Mouse (Mus musculus): ENCODE data around the gene Kctd10. TPM values are rescaled to one million over a fixed set of nuclear protein-coding genes. Genes with fewer than 3 reads are reported as not detected.
A peak's percentile ranks its signal among the peaks of the same experiment; 100 is the strongest.

Gene Kctd10
- polyA plus RNA-seq, 1 experiment from 2014 or later: 93.8 TPM

DNA sequence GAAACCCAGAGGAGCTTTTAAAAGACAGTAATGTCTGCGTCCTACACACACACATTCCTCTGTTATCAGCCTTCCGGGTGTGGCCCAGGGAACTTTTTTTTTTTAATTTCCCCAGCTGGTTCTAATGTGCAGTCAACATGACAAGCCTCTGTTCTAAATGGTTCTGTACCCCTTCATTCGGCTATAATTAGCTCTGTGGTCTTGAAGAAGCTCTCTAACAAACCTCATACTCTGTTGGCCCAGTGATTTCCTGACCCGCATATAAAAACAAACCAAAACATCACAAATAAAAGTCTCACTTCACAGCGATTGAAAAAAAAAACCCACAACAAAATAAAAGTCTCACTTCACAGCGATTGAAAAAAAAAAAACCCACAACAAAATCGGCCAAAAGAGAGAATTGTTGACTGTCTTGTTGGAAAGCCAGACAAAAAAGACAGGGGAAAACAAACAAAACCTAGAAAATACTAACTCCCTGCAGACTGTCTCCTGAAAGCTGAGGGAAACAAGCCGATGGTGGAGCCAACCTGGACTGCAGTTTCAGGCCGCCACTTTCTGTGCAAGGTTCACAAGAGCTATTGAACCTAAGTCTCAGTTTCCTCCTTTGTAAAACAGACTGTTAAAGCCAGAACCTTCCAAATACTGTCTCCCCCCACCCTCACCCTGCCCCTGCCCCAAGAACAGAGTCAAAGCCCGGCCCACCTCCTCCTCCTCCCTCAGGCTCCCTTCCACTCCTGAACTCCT is 2.0 kb downstream of the Kctd10 start:
- peak overlapping the region; percentile 98 for H3K9ac ChIP-seq
- no peaks in the 10 kb centered on the region for H3K27me3 ChIP-seq
- H3K36me3 ChIP-seq: peaks cover 20% of the 10 kb centered on the region
- H3K27ac ChIP-seq: peak overlapping the region; percentile 92
- 30% methylated on average over 10 of the region's 10 CpGs for WGBS
- peak overlapping the region; percentile 97 for H3K4me3 ChIP-seq
- H3K9me3 ChIP-seq (replicated peaks): no peaks in the 10 kb centered on the region
- peak overlapping the region; percentile 77 for H3K4me2 ChIP-seq
- peaks cover 79% of the 10 kb centered on the region for H3K4me1 ChIP-seq (replicated peaks)
- ATAC-seq (replicated peaks; ENCODE audit: insufficient number of reproducible peaks, insufficient read depth, low FRiP score, low read depth): no peak

DNA sequence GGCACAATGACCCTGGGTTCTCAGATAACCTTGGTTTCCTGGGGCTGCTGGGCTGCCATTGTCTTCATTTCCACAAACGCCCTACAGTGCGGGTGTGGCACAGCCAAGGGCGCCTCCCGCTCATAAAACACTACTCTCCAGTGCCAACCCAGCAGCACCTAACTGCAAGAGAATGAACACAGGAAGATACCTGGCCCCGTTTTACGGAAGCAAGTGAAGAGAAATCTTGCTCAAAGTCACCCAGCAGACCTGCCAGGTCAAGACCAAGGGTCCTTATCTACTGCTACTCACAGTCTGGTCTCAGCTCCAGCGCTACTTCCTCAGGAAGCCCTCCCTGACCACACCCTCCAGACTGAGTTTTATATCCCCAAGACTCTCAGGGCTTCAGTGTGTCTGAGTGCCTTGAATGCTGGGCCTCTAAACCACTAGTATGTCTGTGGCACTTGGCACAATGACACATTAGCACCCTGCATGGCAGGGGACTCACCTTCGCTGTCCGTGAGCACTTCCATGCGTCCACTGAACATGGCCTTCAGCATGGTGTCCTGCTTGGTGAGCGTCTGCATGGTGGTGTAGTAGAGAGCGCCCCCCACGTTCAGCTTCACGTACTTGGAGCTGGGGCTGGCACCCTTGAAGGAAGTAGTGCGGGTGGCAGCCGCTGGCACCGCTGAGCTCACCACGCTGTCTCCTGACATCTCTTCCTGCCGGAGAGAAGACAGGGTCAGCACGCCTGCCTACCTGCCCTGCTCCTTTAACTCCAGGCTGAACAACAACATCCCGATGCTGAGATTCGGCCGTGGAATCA is 5.7 kb downstream of the Kctd10 start:
- H3K4me1 ChIP-seq (replicated peaks): peaks cover 99% of the 10 kb centered on the region
- H3K4me2 ChIP-seq: peak overlapping the region; percentile 15; the same call in 1 of the 2 replicates
- WGBS: 70% methylated on average over 23 of the region's 23 CpGs
- no peak overlapping the region for H3K9ac ChIP-seq
- H3K4me3 ChIP-seq: no peak overlapping the region
- H3K27me3 ChIP-seq: no peaks in the 10 kb centered on the region
- H3K9me3 ChIP-seq (replicated peaks): no peaks in the 10 kb centered on the region
- no peak for ATAC-seq (replicated peaks; ENCODE audit: insufficient number of reproducible peaks, insufficient read depth, low FRiP score, low read depth)
- H3K36me3 ChIP-seq: peaks cover 28% of the 10 kb centered on the region
- H3K27ac ChIP-seq: peak overlapping the region; percentile 87

DNA sequence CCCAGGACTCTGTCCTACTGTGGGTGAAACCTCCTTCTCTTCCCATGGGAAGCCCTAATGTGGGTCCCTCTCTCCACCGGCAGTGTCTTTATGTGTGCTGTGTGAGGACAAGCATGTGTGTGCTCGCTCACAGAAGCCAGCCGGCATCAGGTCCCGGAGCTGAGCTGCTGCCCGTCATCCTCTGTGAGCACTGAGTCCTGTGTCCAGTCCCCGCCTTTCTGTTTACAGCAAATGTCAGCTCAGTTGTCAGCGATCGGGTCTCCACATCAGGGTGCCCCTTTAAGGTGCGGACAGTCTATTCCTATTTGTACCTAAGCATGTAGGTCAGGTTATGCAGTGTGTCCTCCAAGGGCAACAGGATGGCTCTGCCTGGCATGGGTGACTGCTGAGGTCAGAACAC is 6.7 kb downstream of the Kctd10 start:
- Histone ChIP-seq H3K4me2 (peak overlapping the region; percentile 6; the same call in 1 of the 2 replicates), H3K4me3 (no peak overlapping the region), H3K9ac (no peak overlapping the region), H3K36me3 (peaks cover 38% of the 10 kb centered on the region), H3K4me1 (replicated peaks) (peaks cover 96% of the 10 kb centered on the region), H3K9me3 (replicated peaks) (no peaks in the 10 kb centered on the region), H3K27me3 (no peaks in the 10 kb centered on the region), H3K27ac (peak overlapping the region; percentile 87; the same call in 1 of the 2 replicates)
- no peak for ATAC-seq (replicated peaks; ENCODE audit: insufficient number of reproducible peaks, insufficient read depth, low FRiP score, low read depth)
- 69% methylated on average over 9 of the region's 9 CpGs for WGBS

DNA sequence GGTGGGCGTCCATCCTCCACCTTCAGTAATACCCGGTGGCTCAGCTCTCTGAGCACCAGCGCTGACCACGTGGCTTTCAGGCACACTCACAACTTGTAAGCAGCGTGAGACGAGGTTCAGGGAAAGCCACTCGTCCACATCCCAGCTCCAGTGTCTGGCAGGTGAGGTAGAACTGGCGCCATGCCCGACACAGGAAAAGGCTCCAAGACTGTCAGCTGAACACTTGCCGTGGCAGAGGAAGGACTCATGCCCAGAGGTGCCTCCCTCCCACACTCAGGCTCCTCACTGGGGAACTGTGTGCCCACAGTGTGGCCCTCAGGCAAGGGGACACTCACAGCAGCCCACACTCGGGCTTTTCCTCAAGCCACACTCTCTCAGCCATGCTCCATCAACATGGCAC is 7.1 kb downstream of the Kctd10 start:
- Histone ChIP-seq H3K9me3 (replicated peaks) (no peaks in the 10 kb centered on the region), H3K27ac (peak overlapping the region; percentile 87), H3K9ac (no peak overlapping the region), H3K36me3 (peaks cover 40% of the 10 kb centered on the region), H3K27me3 (no peaks in the 10 kb centered on the region), H3K4me1 (replicated peaks) (peaks cover 92% of the 10 kb centered on the region), H3K4me3 (no peak overlapping the region), H3K4me2 (peak overlapping the region; percentile 6; the same call in 1 of the 2 replicates)
- no peak for ATAC-seq (replicated peaks; ENCODE audit: insufficient number of reproducible peaks, insufficient read depth, low FRiP score, low read depth)
- WGBS: 63% methylated on average over 11 of the region's 11 CpGs

DNA sequence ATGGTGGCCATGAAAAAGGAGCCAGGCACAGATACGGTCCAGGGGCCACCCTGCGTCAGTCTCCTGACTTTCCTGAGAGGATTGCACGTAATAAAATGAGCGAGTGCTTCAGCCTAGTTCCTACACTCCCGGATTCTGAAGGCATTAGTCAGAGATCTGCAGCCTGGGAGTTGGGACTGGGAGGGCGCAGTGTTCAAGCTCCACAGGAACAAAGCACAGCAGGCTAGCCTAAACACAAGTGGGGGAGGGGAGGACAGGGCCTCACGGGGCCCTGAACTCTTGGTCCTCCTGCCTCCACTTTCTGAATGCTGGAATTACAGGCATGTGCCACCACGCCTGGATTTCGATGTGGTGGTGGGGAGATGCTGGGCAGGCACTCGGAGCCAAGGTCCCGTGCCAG is 7.7 kb downstream of the Kctd10 start:
- Histone ChIP-seq H3K4me1 (replicated peaks) (peaks cover 86% of the 10 kb centered on the region), H3K4me2 (peak overlapping the region; percentile 6; the same call in 1 of the 2 replicates), H3K27me3 (no peaks in the 10 kb centered on the region), H3K9ac (no peak overlapping the region), H3K9me3 (replicated peaks) (no peaks in the 10 kb centered on the region), H3K4me3 (no peak overlapping the region), H3K27ac (peak overlapping the region; percentile 87), H3K36me3 (peaks cover 46% of the 10 kb centered on the region)
- no peak for ATAC-seq (replicated peaks; ENCODE audit: insufficient number of reproducible peaks, insufficient read depth, low FRiP score, low read depth)
- WGBS: 36% methylated on average over 11 of the region's 11 CpGs

DNA sequence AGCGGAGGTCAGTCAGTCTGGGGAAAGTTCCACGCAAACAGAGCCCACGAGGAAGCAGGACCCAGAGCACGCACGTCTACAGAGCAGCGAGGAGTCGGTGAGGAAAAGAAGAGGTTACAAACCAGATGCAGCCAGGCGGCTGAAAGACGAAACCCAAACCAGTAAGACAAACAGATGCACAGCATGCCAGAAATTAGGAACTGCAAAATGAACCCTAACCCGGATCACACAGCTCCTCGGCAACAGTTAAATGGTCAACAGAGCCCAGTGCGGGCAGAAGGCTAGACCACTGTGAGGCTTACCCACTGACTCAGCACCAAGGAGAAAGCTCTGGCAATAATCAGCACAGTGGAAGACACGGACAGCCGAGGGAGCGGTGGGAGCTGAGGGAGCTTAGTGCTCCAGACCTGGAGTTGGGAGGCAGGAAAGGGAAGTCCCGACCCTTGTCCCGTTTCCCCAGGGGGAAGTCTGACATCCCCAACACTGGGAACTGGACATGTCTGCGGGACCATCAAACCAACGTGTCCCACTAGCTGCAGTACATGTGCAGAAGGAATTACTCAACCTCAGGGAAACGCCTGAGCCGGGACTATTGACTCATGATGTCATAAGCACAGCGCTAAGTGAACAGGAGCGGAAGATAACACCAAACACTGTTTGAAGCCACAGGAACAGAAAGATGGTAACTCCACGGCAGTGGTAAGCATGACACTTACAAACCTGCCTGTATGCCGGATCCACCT is 8.4 kb downstream of the Kctd10 start:
- no peak overlapping the region for H3K9ac ChIP-seq
- WGBS: 50% methylated on average over 25 of the region's 25 CpGs
- no peak overlapping the region for H3K4me3 ChIP-seq
- H3K4me1 ChIP-seq (replicated peaks): peaks cover 79% of the 10 kb centered on the region
- no peak for ATAC-seq (replicated peaks; ENCODE audit: insufficient number of reproducible peaks, insufficient read depth, low FRiP score, low read depth)
- peaks cover 52% of the 10 kb centered on the region for H3K36me3 ChIP-seq
- no peaks in the 10 kb centered on the region for H3K9me3 ChIP-seq (replicated peaks)
- peak overlapping the region; percentile 28; the same call in 1 of the 2 replicates for H3K4me2 ChIP-seq
- H3K27ac ChIP-seq: peak overlapping the region; percentile 87
- H3K27me3 ChIP-seq: no peaks in the 10 kb centered on the region

DNA sequence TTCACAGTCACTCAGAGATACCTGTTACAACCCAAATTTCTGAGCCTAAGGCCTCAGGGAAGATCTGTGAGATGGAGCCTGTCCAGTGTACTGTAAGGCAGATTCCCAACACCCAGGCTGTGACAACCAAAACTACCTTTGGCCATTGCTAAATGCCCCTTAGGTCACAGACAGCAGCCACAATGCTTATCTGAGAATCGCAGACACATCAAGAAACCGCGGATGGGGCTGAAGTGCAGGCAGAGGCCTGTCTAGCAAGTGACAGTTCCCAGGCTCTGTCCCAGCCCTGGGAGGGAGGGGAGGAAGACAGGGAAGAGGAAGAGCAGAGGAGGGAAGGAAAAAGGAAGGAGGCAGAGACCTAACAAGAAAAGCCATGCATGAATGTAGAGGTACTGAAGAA is 9.0 kb downstream of the Kctd10 start:
- H3K4me2 ChIP-seq: peak overlapping the region; percentile 28
- ATAC-seq (replicated peaks; ENCODE audit: insufficient number of reproducible peaks, insufficient read depth, low FRiP score, low read depth): no peak
- H3K27ac ChIP-seq: peak overlapping the region; percentile 87
- H3K4me1 ChIP-seq (replicated peaks): peaks cover 74% of the 10 kb centered on the region
- no peak overlapping the region for H3K4me3 ChIP-seq
- WGBS: 8% methylated on average over 3 of the region's 3 CpGs
- H3K9ac ChIP-seq: no peak overlapping the region
- H3K9me3 ChIP-seq (replicated peaks): no peaks in the 10 kb centered on the region
- no peaks in the 10 kb centered on the region for H3K27me3 ChIP-seq
- peaks cover 58% of the 10 kb centered on the region for H3K36me3 ChIP-seq

DNA sequence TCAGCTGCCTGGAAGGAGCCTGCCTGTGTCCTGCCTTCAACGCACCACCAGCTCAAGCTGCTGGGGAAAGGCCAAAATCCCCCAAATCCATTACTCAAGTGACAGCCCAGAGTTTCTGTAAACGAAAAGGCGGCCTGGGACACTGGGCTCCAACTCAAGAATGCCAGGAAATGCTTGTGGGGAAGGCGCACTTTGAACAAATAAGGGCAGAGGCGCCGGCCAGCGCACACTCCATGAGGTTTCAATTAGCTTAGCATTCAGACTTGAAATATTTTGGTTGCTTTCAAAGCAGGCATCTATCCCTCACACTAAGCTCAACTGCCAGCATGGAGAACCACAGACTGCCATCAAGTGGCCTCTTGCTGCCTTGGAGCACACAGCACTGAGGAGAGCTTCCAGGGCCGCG is 9.9 kb downstream of the Kctd10 start:
- 52% methylated on average over 9 of the region's 9 CpGs for WGBS
- Histone ChIP-seq H3K4me2 (peak overlapping the region; percentile 28; the same call in 1 of the 2 replicates), H3K27me3 (no peaks in the 10 kb centered on the region), H3K27ac (peak overlapping the region; percentile 87), H3K4me1 (replicated peaks) (peaks cover 67% of the 10 kb centered on the region), H3K9ac (no peak overlapping the region; the same call in 1 of the 2 replicates), H3K9me3 (replicated peaks) (no peaks in the 10 kb centered on the region), H3K36me3 (peaks cover 68% of the 10 kb centered on the region), H3K4me3 (no peak overlapping the region)
- ATAC-seq (replicated peaks; ENCODE audit: insufficient number of reproducible peaks, insufficient read depth, low FRiP score, low read depth): peak; percentile 45

DNA sequence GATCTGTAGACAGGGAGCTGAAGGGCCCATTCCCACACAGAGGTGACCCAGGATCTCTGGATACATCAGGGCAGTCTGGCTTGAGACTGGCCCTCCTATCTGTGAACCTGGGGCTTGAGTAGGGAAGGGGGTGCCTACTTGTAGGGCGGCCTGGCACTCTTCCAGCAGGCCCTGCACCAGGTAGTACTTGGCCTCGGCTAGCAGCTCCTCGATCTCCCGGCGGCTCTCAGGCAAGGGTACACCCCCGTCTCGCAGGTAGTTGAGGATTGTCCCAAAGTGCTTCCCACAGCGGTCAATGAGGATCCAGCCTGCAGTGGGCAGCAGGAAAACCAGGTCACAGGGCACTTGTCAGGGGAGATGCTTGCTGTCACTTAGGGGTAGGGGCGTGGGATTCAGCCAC is 10.4 kb downstream of the Kctd10 start:
- Histone ChIP-seq H3K4me1 (replicated peaks) (peaks cover 67% of the 10 kb centered on the region), H3K36me3 (peaks cover 70% of the 10 kb centered on the region)
- WGBS: 75% methylated on average over 9 of the region's 9 CpGs

DNA sequence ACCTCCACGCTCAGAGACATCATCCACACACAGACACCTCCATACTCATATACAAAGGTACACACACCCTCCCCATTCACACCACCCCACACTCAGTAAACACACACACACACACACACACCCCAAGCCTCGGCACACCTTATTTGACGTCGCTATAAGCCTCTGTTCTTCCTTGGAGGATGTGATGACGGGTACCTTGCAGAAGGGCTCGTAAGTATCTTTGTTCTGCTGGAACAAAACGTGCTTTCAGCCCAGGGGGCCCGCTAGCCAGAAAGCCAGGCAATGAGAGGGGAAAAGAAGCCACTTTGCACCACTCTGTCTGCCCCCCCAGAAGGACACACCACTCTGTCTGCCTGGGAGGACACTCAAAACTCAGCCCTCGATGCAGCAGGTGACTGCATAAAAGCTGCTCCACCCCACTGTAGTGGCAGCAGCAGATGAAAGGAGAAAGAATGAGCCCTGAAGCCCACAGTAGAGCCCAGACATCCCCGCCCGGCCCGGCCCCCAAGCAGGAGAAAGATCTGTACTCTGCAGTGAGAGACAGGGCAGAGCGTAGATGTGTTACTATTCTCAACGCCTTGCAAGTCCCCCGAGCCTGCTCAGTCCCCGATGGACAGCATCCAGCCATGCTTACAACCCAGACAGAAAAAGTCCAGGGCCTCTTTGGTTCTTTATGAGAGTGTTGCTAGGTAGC is 11.4 kb downstream of the Kctd10 start:
- Histone ChIP-seq H3K27me3 (no peaks in the 10 kb centered on the region), H3K4me3 (no peak overlapping the region), H3K4me2 (no peak overlapping the region), H3K9ac (no peak overlapping the region), H3K27ac (no peak overlapping the region), H3K9me3 (replicated peaks) (no peaks in the 10 kb centered on the region), H3K4me1 (replicated peaks) (peaks cover 62% of the 10 kb centered on the region), H3K36me3 (peaks cover 69% of the 10 kb centered on the region)
- ATAC-seq (replicated peaks; ENCODE audit: insufficient number of reproducible peaks, insufficient read depth, low FRiP score, low read depth): no peak
- 77% methylated on average over 16 of the region's 16 CpGs for WGBS

More for the DNA sequence above, 10.4 kb downstream of the Kctd10 start:
- no peak for ATAC-seq (replicated peaks; ENCODE audit: insufficient number of reproducible peaks, insufficient read depth, low FRiP score, low read depth)
- H3K4me2 ChIP-seq: peak overlapping the region; percentile 9; the same call in 1 of the 2 replicates
- peak overlapping the region; percentile 23; the same call in 1 of the 2 replicates for H3K9ac ChIP-seq
- H3K9me3 ChIP-seq (replicated peaks): no peaks in the 10 kb centered on the region
- H3K27me3 ChIP-seq: no peaks in the 10 kb centered on the region
- H3K4me3 ChIP-seq: no peak overlapping the region
- peak overlapping the region; percentile 87 for H3K27ac ChIP-seq

All from heart, embryonic 15.5 days (tissue).